Mouse (Mus musculus) olfactory bulb, adult 2 months (tissue): ENCODE results near the gene Dnase1.

Experiments used
- CTCF ChIP-seq: fragments of 200-500 bp; IDR thresholded peaks from 2 replicates; pipeline ENCODE4 v1.5.1; 2012; ENCODE audit warnings: low read depth, mild to moderate bottlenecking, low read length, moderate library complexity; ENCODE audit not compliant: insufficient read depth
- POLR2A ChIP-seq: fragments of 200-500 bp; IDR thresholded peaks from 2 replicates; pipeline ENCODE4 v1.6.1; 2012; ENCODE audit warnings: mild to moderate bottlenecking, low read depth, low read length, moderate library complexity; ENCODE audit not compliant: insufficient read depth

GRCm38 (mm10) chr16:4029371-4029841 lies 7.3 kb upstream of the Dnase1 start:
- TF ChIP-seq POLR2A (no peak), CTCF (no peak)
